Mouse (Mus musculus): ENCODE measurements around the gene Dcpp3. TPM values are rescaled to one million over a fixed set of nuclear protein-coding genes. Genes with fewer than 3 reads are reported as not detected.

Dcpp3 gene
- polyA plus RNA-seq, 1 experiment, result 0.34 TPM

DNA sequence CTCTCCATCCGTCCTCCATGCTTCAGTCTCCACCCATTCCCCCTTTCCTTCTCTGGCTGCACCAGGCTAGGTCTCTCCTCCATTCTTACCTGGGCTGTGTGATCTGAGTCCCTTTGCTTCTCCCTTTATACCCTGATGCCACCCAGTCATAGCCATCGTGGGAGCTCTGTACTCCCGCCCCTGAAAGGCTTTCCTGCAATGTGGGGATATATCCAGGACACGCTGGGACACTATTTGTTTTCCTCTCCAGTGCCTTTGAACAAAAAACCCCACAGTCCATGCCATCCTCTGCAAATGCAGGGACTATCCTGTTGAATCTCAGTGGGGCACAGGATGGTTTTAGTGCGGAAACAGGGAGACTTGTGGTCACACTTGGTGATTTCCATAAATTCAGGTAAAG, 37.9 kb downstream of the Dcpp3 start, which contains the start of gene Sbpl:
Gene Sbpl (minus strand): TSS at position 101 of the 400 bp plus-strand sequence.
- H3K27me3 ChIP-seq (ENCODE audit: control insufficient read depth, insufficient read depth, low read length), result no peaks in the 10 kb centered on the region
- no peak within 1 kb of the TSS for H3K4me3 ChIP-seq (ENCODE audit: control insufficient read depth, insufficient read depth, low read length)
- no peaks in the 10 kb centered on the region for H3K4me1 ChIP-seq (replicated peaks; ENCODE audit: control insufficient read depth, insufficient read depth, low read length)
- TF ChIP-seq POLR2A (IDR thresholded peaks at IDR 0.05; ENCODE audit: control insufficient read depth, extremely low read depth, insufficient read depth, low read length, poor library complexity), result no peak
- TF ChIP-seq CTCF (IDR thresholded peaks at IDR 0.05; ENCODE audit: borderline replicate concordance, control insufficient read depth, extremely low read depth, insufficient read depth, low read length, poor library complexity), result no peak
- no peak within 1 kb of the TSS for H3K27ac ChIP-seq (ENCODE audit: control insufficient read depth, insufficient read depth, low read length)
- WGBS, result 95% methylated on average over 5 of the region's 5 CpGs
- H3K36me3 ChIP-seq (ENCODE audit: control insufficient read depth, insufficient read depth, low read length), result no peaks in the 10 kb centered on the region
- no peak for DNase-seq

DNA sequence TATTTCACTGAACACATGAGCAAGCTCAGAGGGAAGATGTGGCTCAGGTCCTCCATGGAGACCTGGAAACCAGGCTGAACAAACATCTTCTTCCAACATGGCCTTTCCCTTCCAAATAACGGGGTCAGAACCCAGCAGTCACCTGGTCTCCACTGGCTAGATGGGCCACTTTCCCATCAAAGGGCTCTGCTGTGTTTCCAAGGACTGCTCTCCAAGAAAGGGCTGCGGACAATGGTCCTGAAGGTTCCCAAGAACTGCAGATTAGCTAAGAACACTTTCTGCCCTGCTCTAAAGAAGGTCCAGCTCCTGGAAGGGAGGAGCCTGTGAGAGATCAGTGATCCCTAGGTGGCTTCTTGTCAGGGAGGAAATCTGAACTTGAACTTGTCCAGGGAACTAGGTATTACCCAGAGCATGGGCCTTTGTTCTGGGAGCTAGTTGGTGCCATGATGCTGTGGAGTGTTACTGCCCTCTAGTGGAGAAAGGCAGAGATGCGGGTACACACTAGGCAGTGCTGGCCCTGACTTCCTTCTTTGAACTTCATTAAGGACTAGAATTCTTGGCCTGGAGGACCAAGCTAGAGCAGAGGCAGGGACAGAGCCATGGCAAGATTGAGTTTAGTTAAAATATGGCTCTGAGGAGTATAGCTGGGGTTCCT, 43.0 kb downstream of the Dcpp3 start:
- peak; percentile 72 for DNase-seq
- Histone ChIP-seq H3K36me3 (ENCODE audit: control insufficient read depth, insufficient read depth, low read length) (no peaks in the 10 kb centered on the region), H3K4me3 (ENCODE audit: control insufficient read depth, insufficient read depth, low read length) (no peak overlapping the region), H3K4me1 (replicated peaks; ENCODE audit: control insufficient read depth, insufficient read depth, low read length) (no peaks in the 10 kb centered on the region), H3K27ac (ENCODE audit: control insufficient read depth, insufficient read depth, low read length) (no peak overlapping the region), H3K27me3 (ENCODE audit: control insufficient read depth, insufficient read depth, low read length) (no peaks in the 10 kb centered on the region)
- 50% methylated on average over 3 of the region's 3 CpGs for WGBS
- TF ChIP-seq POLR2A (IDR thresholded peaks at IDR 0.05; ENCODE audit: control insufficient read depth, extremely low read depth, insufficient read depth, low read length, poor library complexity) (no peak), CTCF (IDR thresholded peaks at IDR 0.05; ENCODE audit: borderline replicate concordance, control insufficient read depth, extremely low read depth, insufficient read depth, low read length, poor library complexity) (peak; percentile 46; the same call in 1 of the 2 replicates)

DNA sequence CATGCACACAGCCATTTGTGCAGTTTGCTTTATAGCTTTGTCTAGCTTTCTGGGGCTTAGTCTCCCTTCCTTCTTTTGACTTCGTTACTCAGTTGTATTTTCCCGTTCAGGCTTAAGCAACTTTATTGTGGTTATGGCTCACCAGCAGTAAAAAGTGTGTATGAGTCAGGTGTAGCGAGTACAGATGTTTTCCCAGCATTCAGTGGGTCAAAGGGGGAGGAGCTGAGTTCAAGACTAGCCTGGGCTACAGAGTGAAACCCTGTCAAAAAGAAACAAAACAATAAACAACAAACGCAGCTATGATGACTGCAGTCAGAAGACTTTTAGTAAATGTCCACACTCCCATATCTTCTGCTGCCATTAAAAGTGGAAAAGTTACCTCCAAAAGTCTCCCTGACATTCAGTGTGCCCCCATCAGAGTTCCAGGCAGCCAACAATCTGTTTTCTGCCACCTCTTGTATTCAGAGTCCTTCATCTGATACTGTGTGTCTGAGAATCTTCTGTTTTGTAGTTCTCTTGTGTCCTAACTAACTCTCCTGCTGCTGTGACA, 44.4 kb downstream of the Dcpp3 start:
- Histone ChIP-seq H3K4me3 (ENCODE audit: control insufficient read depth, insufficient read depth, low read length) (no peak overlapping the region), H3K4me1 (replicated peaks; ENCODE audit: control insufficient read depth, insufficient read depth, low read length) (no peaks in the 10 kb centered on the region), H3K27ac (ENCODE audit: control insufficient read depth, insufficient read depth, low read length) (no peak overlapping the region), H3K27me3 (ENCODE audit: control insufficient read depth, insufficient read depth, low read length) (no peaks in the 10 kb centered on the region), H3K36me3 (ENCODE audit: control insufficient read depth, insufficient read depth, low read length) (no peaks in the 10 kb centered on the region)
- WGBS, result 25% methylated on average over 4 of the region's 4 CpGs
- no peak for DNase-seq
- TF ChIP-seq CTCF (IDR thresholded peaks at IDR 0.05; ENCODE audit: borderline replicate concordance, control insufficient read depth, extremely low read depth, insufficient read depth, low read length, poor library complexity), result no peak
- no peak for TF ChIP-seq POLR2A (IDR thresholded peaks at IDR 0.05; ENCODE audit: control insufficient read depth, extremely low read depth, insufficient read depth, low read length, poor library complexity)

DNA sequence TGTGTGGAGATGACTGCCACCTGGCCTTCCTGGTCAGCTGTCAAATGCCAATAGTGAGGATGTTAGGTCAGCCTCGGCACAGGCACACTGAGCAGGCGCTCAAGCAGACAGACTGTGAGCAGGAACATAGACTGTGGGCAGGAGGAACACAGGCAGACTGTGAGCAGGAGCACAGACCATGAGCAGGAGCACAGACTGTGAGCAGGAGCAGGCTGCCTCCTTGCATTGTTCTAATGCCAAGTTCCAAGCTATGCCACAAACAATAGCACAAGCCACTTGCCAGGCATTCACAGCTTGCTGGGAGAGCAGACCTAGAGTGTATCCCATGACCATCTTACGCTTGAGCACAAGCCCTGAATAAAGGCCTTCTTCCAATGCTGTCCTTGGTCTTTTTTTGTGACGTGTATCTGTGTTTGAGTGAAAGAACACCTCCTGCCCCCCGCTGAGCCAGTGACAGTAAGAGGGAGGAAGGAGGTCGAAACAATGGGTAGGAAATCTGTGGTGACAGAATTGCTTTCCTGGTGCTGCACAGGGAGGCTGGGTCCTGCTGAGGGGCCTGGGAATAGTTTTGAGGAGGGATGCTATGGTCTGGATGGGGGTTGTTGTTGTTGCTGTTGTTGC, 48.7 kb downstream of the Dcpp3 start:
- Histone ChIP-seq H3K27me3 (ENCODE audit: control insufficient read depth, insufficient read depth, low read length) (no peaks in the 10 kb centered on the region), H3K4me1 (replicated peaks; ENCODE audit: control insufficient read depth, insufficient read depth, low read length) (0 out of 2 replicates have a peak, but pooled peaks cover 2% of the 10 kb centered on the region), H3K36me3 (ENCODE audit: control insufficient read depth, insufficient read depth, low read length) (no peaks in the 10 kb centered on the region), H3K27ac (ENCODE audit: control insufficient read depth, insufficient read depth, low read length) (no peak overlapping the region), H3K4me3 (ENCODE audit: control insufficient read depth, insufficient read depth, low read length) (no peak overlapping the region)
- WGBS, result 65% methylated on average over 6 of the region's 6 CpGs
- no peak for DNase-seq
- no peak for TF ChIP-seq CTCF (IDR thresholded peaks at IDR 0.05; ENCODE audit: borderline replicate concordance, control insufficient read depth, extremely low read depth, insufficient read depth, low read length, poor library complexity)
- no peak for TF ChIP-seq POLR2A (IDR thresholded peaks at IDR 0.05; ENCODE audit: control insufficient read depth, extremely low read depth, insufficient read depth, low read length, poor library complexity)

DNA sequence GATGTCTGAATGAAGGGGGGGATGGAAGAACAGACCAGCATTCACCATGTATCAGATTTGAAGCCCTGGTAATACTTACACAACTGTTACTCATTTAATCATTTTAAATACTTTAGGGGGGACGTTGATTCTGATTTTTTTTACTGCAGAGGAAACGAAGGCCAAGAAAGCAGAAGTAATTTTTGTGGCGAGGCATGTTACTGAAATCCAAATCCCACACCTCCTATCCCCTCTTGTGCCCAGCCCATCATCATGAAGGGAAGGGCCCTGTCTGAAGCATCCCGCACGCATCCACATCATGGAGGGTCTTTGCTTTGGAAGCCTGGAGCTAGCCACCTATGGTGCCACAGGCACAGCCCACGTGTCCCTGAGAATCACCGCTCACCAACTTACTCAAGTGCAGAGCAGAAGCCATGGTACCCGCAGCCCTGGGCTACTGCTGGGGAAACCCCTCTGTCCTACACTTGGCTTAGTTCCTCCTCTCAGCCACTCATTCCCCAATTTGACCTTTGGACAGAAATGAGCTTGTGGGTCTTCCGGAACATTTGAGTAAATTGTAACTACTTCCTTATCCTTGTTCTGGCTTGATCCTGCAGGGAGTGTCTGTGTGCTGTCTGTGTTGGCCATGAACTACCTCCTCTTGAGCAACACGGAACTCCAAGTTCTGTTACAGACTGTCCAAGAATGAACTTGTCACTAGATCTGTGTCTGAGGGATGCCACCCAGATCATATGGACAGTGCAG, 49.6 kb downstream of the Dcpp3 start:
- Histone ChIP-seq H3K4me1 (replicated peaks; ENCODE audit: control insufficient read depth, insufficient read depth, low read length) (0 out of 2 replicates have a peak, but pooled peaks cover 2% of the 10 kb centered on the region), H3K36me3 (ENCODE audit: control insufficient read depth, insufficient read depth, low read length) (no peaks in the 10 kb centered on the region), H3K27ac (ENCODE audit: control insufficient read depth, insufficient read depth, low read length) (no peak overlapping the region), H3K27me3 (ENCODE audit: control insufficient read depth, insufficient read depth, low read length) (no peaks in the 10 kb centered on the region), H3K4me3 (ENCODE audit: control insufficient read depth, insufficient read depth, low read length) (no peak overlapping the region)
- no peak for DNase-seq
- WGBS, result 49% methylated on average over 10 of the region's 10 CpGs
- TF ChIP-seq POLR2A (IDR thresholded peaks at IDR 0.05; ENCODE audit: control insufficient read depth, extremely low read depth, insufficient read depth, low read length, poor library complexity) (no peak), CTCF (IDR thresholded peaks at IDR 0.05; ENCODE audit: borderline replicate concordance, control insufficient read depth, extremely low read depth, insufficient read depth, low read length, poor library complexity) (no peak)

DNA sequence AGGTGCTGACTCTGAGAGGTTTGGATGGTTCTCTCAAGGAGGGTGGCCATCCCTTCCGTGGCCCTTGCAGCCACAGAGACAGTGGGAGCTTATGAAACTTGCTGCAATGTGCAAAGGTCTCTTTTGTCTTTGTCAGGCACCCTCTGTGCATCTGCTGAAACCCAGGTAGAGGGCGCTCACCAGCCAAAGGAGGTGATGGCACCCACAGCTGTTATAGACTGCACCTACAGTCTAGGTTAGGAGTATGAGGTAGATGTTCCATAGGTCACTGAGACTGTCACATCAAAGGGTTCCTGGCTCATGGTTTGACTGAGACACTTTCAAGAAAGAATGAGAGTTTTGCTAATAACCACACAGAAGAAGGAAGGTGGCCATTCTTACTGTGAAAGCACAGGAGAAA, 51.5 kb downstream of the Dcpp3 start:
- 0 out of 2 replicates have a peak, but pooled peaks cover 2% of the 10 kb centered on the region for H3K4me1 ChIP-seq (replicated peaks; ENCODE audit: control insufficient read depth, insufficient read depth, low read length)
- H3K27ac ChIP-seq (ENCODE audit: control insufficient read depth, insufficient read depth, low read length), result no peak overlapping the region
- 63% methylated on average over 2 of the region's 2 CpGs for WGBS
- H3K4me3 ChIP-seq (ENCODE audit: control insufficient read depth, insufficient read depth, low read length), result no peak overlapping the region
- no peaks in the 10 kb centered on the region for H3K36me3 ChIP-seq (ENCODE audit: control insufficient read depth, insufficient read depth, low read length)
- H3K27me3 ChIP-seq (ENCODE audit: control insufficient read depth, insufficient read depth, low read length), result no peaks in the 10 kb centered on the region
- DNase-seq, result peak; percentile 26
- TF ChIP-seq POLR2A (IDR thresholded peaks at IDR 0.05; ENCODE audit: control insufficient read depth, extremely low read depth, insufficient read depth, low read length, poor library complexity) (no peak), CTCF (IDR thresholded peaks at IDR 0.05; ENCODE audit: borderline replicate concordance, control insufficient read depth, extremely low read depth, insufficient read depth, low read length, poor library complexity) (no peak)

Other genes starting within 250 kb of the Dcpp3 start
- gene Hcfc1r1, start 243.9 kb upstream of the Dcpp3 start, polyA plus RNA-seq (2012; rRNA removed), result 143 and 192 TPM in 2 replicates
- gene Thoc6, start 243.6 kb upstream of the Dcpp3 start, polyA plus RNA-seq (2012; rRNA removed), result 78.3 and 84.5 TPM in 2 replicates
- gene Tnfrsf12a, start 240.0 kb upstream of the Dcpp3 start, polyA plus RNA-seq (2012; rRNA removed), result 10.2 and 11.4 TPM in 2 replicates
- 0.47 and 0.51 TPM in 2 replicates for gene Cldn6, start 238.2 kb upstream of the Dcpp3 start, polyA plus RNA-seq (2012; rRNA removed)
- gene Cldn9, start 233.4 kb upstream of the Dcpp3 start, polyA plus RNA-seq (2012; rRNA removed), result 1.1 and 1.9 TPM in 2 replicates
- gene 1520401A03Rik, start 194.7 kb upstream of the Dcpp3 start, polyA plus RNA-seq (2012; rRNA removed), result 0.19 and 0.27 TPM in 2 replicates
- 145 and 182 TPM in 2 replicates for gene Pkmyt1, start 191.1 kb upstream of the Dcpp3 start, polyA plus RNA-seq (2012; rRNA removed)
- 12.4 and 13.2 TPM in 2 replicates for gene Paqr4, start 176.6 kb upstream of the Dcpp3 start, polyA plus RNA-seq (2012; rRNA removed)
- 2.8 and 3.8 TPM in 2 replicates for gene Kremen2, start 171.6 kb upstream of the Dcpp3 start, polyA plus RNA-seq (2012; rRNA removed)
- 32.0 and 33.6 TPM in 2 replicates for gene Flywch1, start 145.9 kb upstream of the Dcpp3 start, polyA plus RNA-seq (2012; rRNA removed)
- gene Flywch2, start 131.4 kb upstream of the Dcpp3 start, polyA plus RNA-seq (2012; rRNA removed), result 2.3 and 4.0 TPM in 2 replicates
- 874 and 1,056 TPM in 2 replicates for gene Srrm2, start 126.9 kb upstream of the Dcpp3 start, polyA plus RNA-seq (2012; rRNA removed)
- gene Elob, start 88.3 kb upstream of the Dcpp3 start, polyA plus RNA-seq (2012; rRNA removed), result 639 and 815 TPM in 2 replicates
- 1.6 and 2.8 TPM in 2 replicates for gene Prss33, start 81.4 kb upstream of the Dcpp3 start, polyA plus RNA-seq (2012; rRNA removed)
- gene Prss32, start 73.6 kb upstream of the Dcpp3 start, polyA plus RNA-seq (2012; rRNA removed), result 0.51 and 0.65 TPM in 2 replicates
- 0.34 and 0.59 TPM in 2 replicates for gene Prss41, start 73.3 kb upstream of the Dcpp3 start, polyA plus RNA-seq (2012; rRNA removed)
- gene Prss21, start 49.4 kb upstream of the Dcpp3 start, polyA plus RNA-seq (2012; rRNA removed), result 0.11 TPM in 1 of 2 replicates, not detected in the other
- gene Dcpp1, start 36.6 kb upstream of the Dcpp3 start, polyA plus RNA-seq (2012; rRNA removed), result 0.58 TPM in 1 of 2 replicates, not detected in the other
- 0.35 and 0.55 TPM in 2 replicates for gene Dcpp2, start 36.6 kb upstream of the Dcpp3 start, polyA plus RNA-seq (2012; rRNA removed)
- 0.23 and 0.43 TPM in 2 replicates for gene Sbp, start 24.2 kb downstream of the Dcpp3 start, polyA plus RNA-seq (2012; rRNA removed)
- 0.88 and 1.6 TPM in 2 replicates for gene Sbpl, start 37.8 kb downstream of the Dcpp3 start, polyA plus RNA-seq (2012; rRNA removed)
- 2.5 and 2.7 TPM in 2 replicates for gene Prss30, start 63.1 kb downstream of the Dcpp3 start, polyA plus RNA-seq (2012; rRNA removed)
- gene Prss22, start 80.6 kb downstream of the Dcpp3 start, polyA plus RNA-seq (2012; rRNA removed), result 0.52 and 1.0 TPM in 2 replicates
- gene Prss27, start 120.7 kb downstream of the Dcpp3 start, polyA plus RNA-seq (2012; rRNA removed), result 0.98 and 2.5 TPM in 2 replicates
- 38.9 and 44.6 TPM in 2 replicates for gene Kctd5, start 156.0 kb downstream of the Dcpp3 start, polyA plus RNA-seq (2012; rRNA removed)
- 56.6 and 57.8 TPM in 2 replicates for gene Pdpk1, start 233.5 kb downstream of the Dcpp3 start, polyA plus RNA-seq (2012; rRNA removed)
- gene Amdhd2, start 246.3 kb downstream of the Dcpp3 start, polyA plus RNA-seq (2012; rRNA removed), result 48.2 and 57.6 TPM in 2 replicates